Mouse (Mus musculus) yolk sac, embryonic 10.5 days (tissue): ENCODE data around the gene Dusp27.
"Not testable (repeated sequence)": the region's sequence is repeated elsewhere in the genome, so short reads cannot be mapped to it uniquely, and the experiment has no call there.

Experiments used
- DNase-seq: peaks from one replicate; pipeline ENCODE4 v3.0.0-alpha.2; 2017; ENCODE audit warnings: low spot score

The Dusp27 gene

DNA sequence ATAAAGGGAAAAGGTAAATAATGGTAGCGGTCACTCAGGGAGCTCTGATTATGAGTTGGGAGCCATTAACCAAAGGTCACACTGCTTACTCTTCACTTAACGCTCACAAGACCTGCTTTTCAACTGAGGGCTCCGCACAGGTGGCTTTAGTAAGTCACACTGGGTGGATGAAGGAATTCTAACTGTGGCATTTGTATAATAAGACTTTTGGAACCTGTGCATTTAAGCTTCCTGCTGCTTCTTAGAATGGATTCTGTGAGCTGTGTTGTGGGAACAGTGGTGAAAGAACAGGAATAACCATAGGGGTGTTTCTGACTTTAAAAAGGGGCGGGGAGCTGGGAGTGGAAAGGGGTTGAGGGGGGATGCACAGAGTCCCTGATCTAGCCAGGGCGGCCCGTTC, 14.6 kb upstream of the Dusp27 start:
- no peak for DNase-seq

GRCm38 (mm10) chr1:166141868-166142267, 14.1 kb upstream of the Dusp27 start:
- not testable (repeated sequence) for DNase-seq

- DNase-seq = no peak
Observed at GRCm38 (mm10) chr1:166139620-166140184, 12.0 kb upstream of the Dusp27 start.

- no peak for DNase-seq
Observed at GRCm38 (mm10) chr1:166139113-166139512, 11.4 kb upstream of the Dusp27 start.

GRCm38 (mm10) chr1:166138136-166138535, 10.4 kb upstream of the Dusp27 start:
- no peak for DNase-seq

GRCm38 (mm10) chr1:166137244-166137938, 9.7 kb upstream of the Dusp27 start:
- DNase-seq = no peak

GRCm38 (mm10) chr1:166135091-166135740, 7.5 kb upstream of the Dusp27 start:
- DNase-seq = no peak

DNA sequence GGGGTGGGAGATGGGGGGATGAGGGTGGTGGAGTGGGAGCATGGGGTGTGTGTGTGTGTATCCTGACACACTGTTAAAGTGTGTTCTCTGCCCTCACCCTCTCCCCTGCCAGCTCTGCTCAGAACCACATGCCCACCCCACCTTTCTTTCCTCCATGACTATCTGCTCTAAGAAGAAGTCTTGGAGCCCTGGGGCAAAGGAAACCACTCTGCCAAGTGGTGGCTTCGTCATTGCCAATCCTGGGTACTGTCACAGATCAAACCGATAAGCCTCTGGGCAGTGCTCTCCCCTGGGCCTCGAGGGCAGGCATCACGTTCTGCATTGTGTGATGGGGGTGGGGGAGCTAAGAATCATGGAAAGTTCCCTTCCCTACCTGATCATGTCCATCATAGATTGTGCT, 4.6 kb upstream of the Dusp27 start:
- DNase-seq = no peak

GRCm38 (mm10) chr1:166130224-166130860, 2.6 kb upstream of the Dusp27 start, which contains the start of gene Gpa33:
Gene Gpa33 (plus strand): TSS chr1:166130238.
- DNase-seq = no peak

DNA sequence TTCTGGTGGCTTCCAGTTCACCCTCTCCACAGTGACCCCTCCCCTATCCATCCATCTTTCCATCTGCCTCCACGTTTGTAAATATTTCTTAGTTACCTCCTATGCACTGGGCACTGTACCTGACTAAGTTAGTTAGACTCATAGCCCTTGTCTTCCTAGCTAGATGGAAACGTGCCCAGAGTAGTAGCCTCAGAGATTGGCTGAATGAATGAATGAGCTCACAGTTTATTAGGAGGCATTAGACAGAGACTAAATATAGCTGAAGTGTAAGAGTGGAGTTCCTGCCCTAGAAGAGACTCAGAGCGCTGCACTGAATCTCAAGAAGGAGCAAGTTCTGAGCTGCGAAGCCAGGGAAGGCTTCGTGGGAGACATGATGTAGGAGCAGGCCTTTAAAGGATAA, 829 bp upstream of the Dusp27 start:
- no peak for DNase-seq

GRCm38 (mm10) chr1:166126795-166127194, 927 bp downstream of the Dusp27 start:
- DNase-seq = peak; percentile 14

GRCm38 (mm10) chr1:166126290-166126689, 1.4 kb downstream of the Dusp27 start:
- DNase-seq = no peak

GRCm38 (mm10) chr1:166124932-166125593, 2.7 kb downstream of the Dusp27 start:
- no peak for DNase-seq

- DNase-seq = no peak
Observed at GRCm38 (mm10) chr1:166123751-166124150, 4.0 kb downstream of the Dusp27 start.

DNA sequence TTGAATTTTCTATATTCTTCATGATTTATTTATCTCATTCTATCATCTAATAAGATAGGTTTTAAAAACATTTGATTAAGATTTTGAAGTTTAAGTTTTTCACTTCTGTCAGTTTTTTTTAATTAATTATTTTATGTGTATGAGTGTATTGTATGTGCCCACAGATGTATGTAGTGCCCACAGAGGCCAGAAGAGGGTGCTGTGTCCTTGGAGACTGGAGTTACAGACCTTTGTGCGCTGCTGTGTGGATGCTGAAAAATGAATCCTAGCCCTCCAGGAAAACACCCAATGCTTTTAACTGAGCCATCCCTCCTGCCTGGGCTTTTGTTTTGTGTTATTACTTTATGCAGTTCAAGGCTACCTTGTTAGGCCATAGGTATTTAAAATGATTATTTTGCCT, 4.7 kb downstream of the Dusp27 start:
- DNase-seq = no peak

DNA sequence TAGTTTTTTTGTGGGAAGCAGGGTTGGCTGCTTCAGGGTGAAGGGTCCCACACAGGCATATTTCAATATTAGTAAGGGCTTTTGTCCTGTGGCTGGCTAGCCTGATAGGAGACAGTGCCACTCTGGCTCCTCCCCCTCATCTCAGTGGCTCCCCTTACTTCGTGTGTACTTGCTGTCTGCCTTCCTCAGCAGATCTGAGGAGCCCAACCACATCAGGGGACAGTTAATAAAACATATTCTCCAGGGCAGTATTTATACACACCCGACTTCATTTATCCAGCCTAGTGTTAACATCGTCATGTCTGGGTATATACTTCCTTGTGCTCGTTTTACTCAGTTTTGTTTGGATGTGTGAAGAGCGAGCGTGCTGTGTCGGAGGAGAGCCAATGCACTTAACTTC, 5.6 kb downstream of the Dusp27 start:
- no peak for DNase-seq

DNA sequence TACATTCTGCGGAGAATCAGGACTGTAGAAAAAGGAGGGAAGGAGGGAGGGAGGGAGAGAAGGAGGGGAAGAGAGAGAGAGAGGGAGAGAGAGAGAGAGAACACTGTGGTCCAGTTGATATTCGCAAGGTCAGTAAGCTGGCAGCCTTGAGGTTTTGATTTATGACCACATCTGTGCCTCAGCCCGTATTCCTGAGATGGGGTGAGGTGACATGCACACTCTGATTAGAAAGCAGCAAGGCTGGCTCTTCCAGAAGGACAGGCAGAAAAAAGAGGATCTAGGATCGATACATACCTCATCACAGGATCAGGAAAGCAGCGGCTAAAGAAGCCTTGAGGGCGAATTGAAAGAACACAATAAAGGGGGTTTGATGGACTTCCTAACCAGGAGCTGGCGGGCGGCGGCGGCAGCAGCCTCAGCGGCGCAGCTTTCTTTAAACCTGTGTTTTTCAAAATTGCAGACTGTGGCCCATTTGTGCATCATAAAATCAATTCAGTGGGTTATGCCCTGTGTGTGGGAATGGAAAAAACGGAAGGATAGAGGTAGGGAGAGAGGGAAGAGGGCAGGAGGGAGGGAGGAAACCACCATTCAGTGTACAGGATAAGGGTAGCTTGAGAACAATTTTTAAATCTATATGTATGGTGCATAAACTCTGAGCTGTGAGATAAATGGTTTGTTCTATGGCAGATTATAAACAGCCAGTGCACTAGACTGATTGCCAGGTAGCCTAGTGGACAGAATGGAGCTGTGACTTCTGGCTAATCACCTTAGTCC, 9.7 kb downstream of the Dusp27 start:
- DNase-seq = no peak

DNA sequence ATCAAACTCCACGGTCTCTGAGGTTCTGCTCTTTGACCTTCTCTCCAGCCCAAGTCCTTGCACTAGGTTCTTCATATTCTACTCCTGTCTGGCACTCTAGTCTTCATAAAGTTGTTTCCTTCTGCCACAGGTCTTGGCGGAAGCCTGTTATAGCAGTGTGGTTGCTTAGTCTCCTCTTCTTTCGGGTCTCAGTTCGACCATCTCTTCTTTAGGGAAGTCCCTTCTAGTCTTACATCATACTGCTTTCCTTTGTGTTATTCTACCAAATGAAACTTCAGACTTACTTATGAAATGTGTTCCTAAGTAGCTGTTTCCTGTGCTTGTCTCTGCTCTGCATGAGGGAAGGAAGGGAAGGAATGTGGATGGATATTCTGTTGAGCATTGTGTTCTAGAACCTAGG, 12.0 kb downstream of the Dusp27 start:
- no peak for DNase-seq

DNA sequence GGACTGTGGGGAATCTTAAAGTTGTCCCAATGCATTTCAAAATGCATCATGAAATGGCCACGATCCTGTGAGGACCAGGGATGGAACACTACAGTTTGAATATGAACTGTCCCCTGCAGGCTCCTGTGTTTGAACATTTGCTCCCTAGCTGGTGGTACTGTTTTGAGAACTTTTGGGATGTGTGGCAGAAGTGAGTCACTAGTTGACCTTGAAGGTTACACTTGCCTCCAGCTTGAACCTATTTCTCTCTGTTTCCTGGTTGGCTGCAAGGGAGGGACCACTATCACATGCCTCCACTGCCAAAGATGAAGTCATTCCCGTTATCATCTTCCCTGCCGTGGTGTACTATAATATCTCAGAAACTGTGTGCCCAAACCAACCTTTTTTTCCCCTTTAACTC, 12.7 kb downstream of the Dusp27 start:
- DNase-seq = no peak

DNA sequence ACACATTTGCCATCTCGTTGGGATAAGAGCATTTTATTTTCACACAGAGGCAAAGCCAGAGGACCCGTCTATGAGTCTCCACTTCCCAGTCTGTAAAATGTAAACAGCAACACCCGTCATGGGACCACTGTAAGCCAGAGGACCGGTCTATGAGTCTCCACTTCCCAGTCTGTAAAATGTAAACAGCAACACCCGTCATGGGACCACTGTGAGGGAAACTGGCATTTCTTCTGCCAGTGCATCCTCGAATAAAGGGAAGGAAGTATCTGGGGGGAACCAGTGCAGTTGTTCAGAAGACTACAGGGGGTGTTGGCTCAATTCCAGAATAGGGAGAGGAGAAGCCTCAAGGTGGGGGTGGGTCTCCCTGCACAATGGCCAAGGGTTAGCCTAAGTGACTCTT, 22.3 kb downstream of the Dusp27 start:
- no peak for DNase-seq

GRCm38 (mm10) chr1:166104858-166105257, 22.9 kb downstream of the Dusp27 start:
- no peak for DNase-seq
